Comparison of ENCODE assay signal across 23 mouse cellular contexts in the genomic region with DNA sequence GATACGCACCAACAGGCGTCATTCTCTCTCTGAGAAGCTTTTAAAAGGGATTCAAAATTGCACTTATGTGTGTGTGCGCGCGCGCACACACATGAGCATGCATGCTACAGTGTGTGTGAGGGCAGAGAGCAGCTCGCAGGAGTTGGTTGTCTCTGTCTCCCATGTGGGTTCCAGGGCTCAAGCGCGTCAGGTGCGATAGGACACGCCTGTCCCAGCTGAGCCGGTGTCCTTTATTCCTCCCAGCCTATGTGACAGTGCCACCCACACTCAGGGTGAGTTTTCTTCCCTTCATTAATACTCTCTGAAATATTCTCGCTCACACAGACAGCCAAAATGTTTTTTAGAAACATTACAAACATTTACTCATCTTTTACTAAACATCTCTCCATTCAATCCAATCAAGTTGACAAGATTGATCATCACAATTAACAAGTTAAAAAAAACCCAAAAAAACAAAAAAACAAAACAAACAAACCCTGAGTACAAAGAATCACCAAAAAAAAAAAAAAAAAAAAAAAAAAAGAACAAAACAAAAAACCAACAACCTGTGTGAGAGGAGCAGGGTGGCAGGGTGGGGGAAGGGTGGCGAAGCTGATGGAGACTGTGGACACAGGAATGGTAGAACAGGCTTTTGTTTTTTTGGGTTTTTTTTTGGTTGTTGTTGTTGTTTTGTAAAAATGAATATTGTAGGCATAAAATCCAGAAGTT. TPM values are rescaled to one million over a fixed set of nuclear protein-coding genes. Genes with fewer than 3 reads are reported as not detected.
A peak's percentile ranks its signal among the peaks of the same experiment; 100 is the strongest.
DNase-seq lines count a peak whose midpoint lies in the region; ATAC-seq lines count a peak whose summit lies in the region.
"Had no signal": no experiment of that assay in that cellular context is flagged by ENCODE, and none has a peak within 500 bp of the region (broad histone marks: within the 10 kb centered on the region; RNA-seq: fewer than 3 reads in every experiment).

No protein-coding gene starts in this region.

- no peaks in the 10 kb centered on the region for H3K27me3 ChIP-seq in liver, embryonic 11.5 days (replicated peaks; ENCODE audit: control insufficient read depth, insufficient read depth, low read length)
- H3K27me3 ChIP-seq in liver, embryonic 15.5 days = no peaks in the 10 kb centered on the region
- H3K27me3 ChIP-seq in midbrain, embryonic 14.5 days (ENCODE audit: control insufficient read depth, insufficient read depth, low read length) = no peaks in the 10 kb centered on the region
- H3K27me3 ChIP-seq in midbrain, embryonic 15.5 days (replicated peaks) = no peaks in the 10 kb centered on the region
- H3K27me3 ChIP-seq: CH12.LX; embryonic facial prominence, embryonic 12.5 days; forebrain, embryonic 12.5 days; heart, embryonic 13.5 days; hindbrain, embryonic 15.5 days had no signal

- no peaks in the 10 kb centered on the region for H3K36me3 ChIP-seq in liver, embryonic 11.5 days (ENCODE audit: control insufficient read depth, insufficient read depth, low read length)
- H3K36me3 ChIP-seq in liver, embryonic 15.5 days (replicated peaks) = no peaks in the 10 kb centered on the region
- H3K36me3 ChIP-seq in midbrain, embryonic 14.5 days (ENCODE audit: control insufficient read depth, insufficient read depth, low read length) = no peaks in the 10 kb centered on the region
- no peaks in the 10 kb centered on the region for H3K36me3 ChIP-seq in midbrain, embryonic 15.5 days (replicated peaks)
- H3K36me3 ChIP-seq: embryonic facial prominence, embryonic 12.5 days; forebrain, embryonic 12.5 days; heart, embryonic 13.5 days; hindbrain, embryonic 15.5 days had no signal

- 89% methylated on average over 14 of the region's 14 CpGs for WGBS in liver, embryonic 11.5 days
- 81% methylated on average over 14 of the region's 14 CpGs for WGBS in liver, embryonic 15.5 days (ENCODE audit: insufficient replicate concordance)
- WGBS in midbrain, embryonic 14.5 days = 88% methylated on average over 14 of the region's 14 CpGs
- WGBS in midbrain, embryonic 15.5 days = 93% methylated on average over 14 of the region's 14 CpGs

- no peak overlapping the region for H3K4me3 ChIP-seq in liver, embryonic 11.5 days (ENCODE audit: low read depth, low read length)
- H3K4me3 ChIP-seq in liver, embryonic 15.5 days (replicated peaks) = no peak overlapping the region
- H3K4me3 ChIP-seq in midbrain, embryonic 14.5 days (replicated peaks; ENCODE audit: low read depth, low read length) = no peak overlapping the region
- H3K4me3 ChIP-seq in midbrain, embryonic 15.5 days = no peak overlapping the region
- H3K4me3 ChIP-seq: embryonic facial prominence, embryonic 12.5 days; forebrain, embryonic 12.5 days; heart, embryonic 13.5 days; hindbrain, embryonic 15.5 days had no signal

- peak; percentile 55; the same call in 1 of the 2 replicates for ATAC-seq in liver, embryonic 11.5 days (replicated peaks; ENCODE audit: low FRiP score)
- ATAC-seq in liver, embryonic 15.5 days (ENCODE audit: insufficient read depth) = peak; percentile 75
- no peak for ATAC-seq in midbrain, embryonic 14.5 days (ENCODE audit: low FRiP score, low TSS enrichment)
- ATAC-seq in midbrain, embryonic 15.5 days (replicated peaks) = no peak
- ATAC-seq: forebrain, embryonic 16.5 days had no signal

- DNase-seq in thymus, postnatal 4 days = peak; percentile 51
- no peak for DNase-seq in thymus, postnatal 25 days
- DNase-seq in liver, embryonic 11.5 days (ENCODE audit: low spot score) = no peak
- DNase-seq in midbrain, embryonic 14.5 days = no peak
- DNase-seq in cerebellum, adult 9-11 months = no peak
- DNase-seq: adrenal gland, adult 8-10 months; adrenal gland, postnatal 36 days; cerebellum, adult 2 months; cerebellum, postnatal 25 days; gastrocnemius, postnatal 36 days; heart, adult 11 months; heart, postnatal 36 days had no signal

- H3K9ac ChIP-seq in liver, embryonic 11.5 days (ENCODE audit: low read depth, low read length) = no peak overlapping the region
- no peak overlapping the region for H3K9ac ChIP-seq in liver, embryonic 15.5 days
- H3K9ac ChIP-seq in midbrain, embryonic 14.5 days (replicated peaks; ENCODE audit: low read length) = no peak overlapping the region
- no peak overlapping the region for H3K9ac ChIP-seq in midbrain, embryonic 15.5 days
- H3K9ac ChIP-seq: embryonic facial prominence, embryonic 12.5 days; forebrain, embryonic 12.5 days; heart, embryonic 13.5 days; hindbrain, embryonic 15.5 days had no signal

- peaks cover 5% of the 10 kb centered on the region for H3K4me1 ChIP-seq in liver, embryonic 11.5 days (replicated peaks; ENCODE audit: control insufficient read depth, insufficient read depth, low read length)
- peaks cover 26% of the 10 kb centered on the region for H3K4me1 ChIP-seq in liver, embryonic 15.5 days (replicated peaks)
- no peaks in the 10 kb centered on the region for H3K4me1 ChIP-seq in midbrain, embryonic 14.5 days (ENCODE audit: control insufficient read depth, insufficient read depth, low read length)
- H3K4me1 ChIP-seq in midbrain, embryonic 15.5 days = no peaks in the 10 kb centered on the region
- H3K4me1 ChIP-seq: embryonic facial prominence, embryonic 12.5 days; forebrain, embryonic 12.5 days; heart, embryonic 13.5 days; hindbrain, embryonic 15.5 days had no signal

- H3K4me2 ChIP-seq in liver, embryonic 11.5 days = no peak overlapping the region
- peak overlapping the region; percentile 35; the same call in 1 of the 2 replicates for H3K4me2 ChIP-seq in liver, embryonic 15.5 days
- no peak overlapping the region for H3K4me2 ChIP-seq in midbrain, embryonic 14.5 days (ENCODE audit: low read length)
- H3K4me2 ChIP-seq in midbrain, embryonic 15.5 days = no peak overlapping the region
- H3K4me2 ChIP-seq: embryonic facial prominence, embryonic 12.5 days; forebrain, embryonic 12.5 days; heart, embryonic 13.5 days; hindbrain, embryonic 15.5 days had no signal

- no peak overlapping the region; the same call in 1 of the 2 replicates for H3K27ac ChIP-seq in liver, embryonic 11.5 days (ENCODE audit: low read depth, low read length)
- peak overlapping the region; percentile 54 for H3K27ac ChIP-seq in liver, embryonic 15.5 days (replicated peaks)
- H3K27ac ChIP-seq in midbrain, embryonic 14.5 days (replicated peaks; ENCODE audit: low read depth, low read length) = no peak overlapping the region
- H3K27ac ChIP-seq in midbrain, embryonic 15.5 days = no peak overlapping the region
- H3K27ac ChIP-seq: embryonic facial prominence, embryonic 12.5 days; forebrain, embryonic 12.5 days; heart, embryonic 13.5 days; hindbrain, embryonic 15.5 days had no signal

- H3K9me3 ChIP-seq in liver, embryonic 11.5 days (ENCODE audit: control insufficient read depth, low read length) = no peaks in the 10 kb centered on the region
- no peaks in the 10 kb centered on the region for H3K9me3 ChIP-seq in liver, embryonic 15.5 days (replicated peaks)
- no peaks in the 10 kb centered on the region for H3K9me3 ChIP-seq in midbrain, embryonic 14.5 days (ENCODE audit: control insufficient read depth, low read length)
- no peaks in the 10 kb centered on the region for H3K9me3 ChIP-seq in midbrain, embryonic 15.5 days
- H3K9me3 ChIP-seq: embryonic facial prominence, embryonic 12.5 days; forebrain, embryonic 12.5 days; heart, embryonic 13.5 days; hindbrain, embryonic 15.5 days had no signal

RNA-seq across cellular contexts. Expression of a gene that starts 10.9 kb away (rescaled TPM):
- polyA plus RNA-seq in liver, embryonic 11.5 days (2014; fragmentation: Nextera tagmentation; extraction: Ambion mirVana) = 0.45 and 0.70 TPM in 2 replicates
- 0.28 and 0.50 TPM in 2 replicates for polyA plus RNA-seq in liver, embryonic 15.5 days (2015; fragmentation: Nextera tagmentation; extraction: Ambion mirVana)
- polyA plus RNA-seq in midbrain, embryonic 14.5 days (2014; fragmentation: Nextera tagmentation; extraction: Ambion mirVana) = not detected in 2 replicates
- not detected in 2 replicates for polyA plus RNA-seq in midbrain, embryonic 15.5 days (2015; fragmentation: Nextera tagmentation; extraction: Ambion mirVana)
- polyA plus RNA-seq: forebrain, embryonic 16.5 days; hindbrain, embryonic 11.5 days had no signal

RNA-seq across cellular contexts. Expression of a gene that starts 38.6 kb away (rescaled TPM):
- polyA plus RNA-seq in liver, embryonic 11.5 days (2014; fragmentation: Nextera tagmentation; extraction: Ambion mirVana) = 0.19 and 1.9 TPM in 2 replicates
- polyA plus RNA-seq in liver, embryonic 15.5 days (2015; fragmentation: Nextera tagmentation; extraction: Ambion mirVana) = 2.9 and 3.6 TPM in 2 replicates
- 1.3 TPM in 1 of 2 replicates, not detected in the other for polyA plus RNA-seq in midbrain, embryonic 14.5 days (2014; fragmentation: Nextera tagmentation; extraction: Ambion mirVana)
- polyA plus RNA-seq in midbrain, embryonic 15.5 days (2015; fragmentation: Nextera tagmentation; extraction: Ambion mirVana) = 0.63 and 1.2 TPM in 2 replicates
- polyA plus RNA-seq: cerebellum, adult 2 months; cortical plate, adult 2 months; forebrain, embryonic 16.5 days; frontal cortex, adult 2 months; heart, embryonic 13.5 days; hindbrain, embryonic 15.5 days had no signal

RNA-seq across cellular contexts. Expression of a gene that starts 38.8 kb away (rescaled TPM):
- polyA plus RNA-seq in liver, embryonic 11.5 days (2014; fragmentation: Nextera tagmentation; extraction: Ambion mirVana) = 11.4 and 13.3 TPM in 2 replicates
- 11.6 and 13.2 TPM in 2 replicates for polyA plus RNA-seq in liver, embryonic 15.5 days (2015; fragmentation: Nextera tagmentation; extraction: Ambion mirVana)
- 11.7 and 11.9 TPM in 2 replicates for polyA plus RNA-seq in midbrain, embryonic 14.5 days (2014; fragmentation: Nextera tagmentation; extraction: Ambion mirVana)
- 13.8 and 16.2 TPM in 2 replicates for polyA plus RNA-seq in midbrain, embryonic 15.5 days (2015; fragmentation: Nextera tagmentation; extraction: Ambion mirVana)

RNA-seq across cellular contexts. Expression of a gene that starts 39.0 kb away (rescaled TPM):
- polyA plus RNA-seq in liver, embryonic 11.5 days (2014; fragmentation: Nextera tagmentation; extraction: Ambion mirVana) = 8.1 and 10.5 TPM in 2 replicates
- 11.4 and 12.7 TPM in 2 replicates for polyA plus RNA-seq in liver, embryonic 15.5 days (2015; fragmentation: Nextera tagmentation; extraction: Ambion mirVana)
- 5.6 and 8.0 TPM in 2 replicates for polyA plus RNA-seq in midbrain, embryonic 14.5 days (2014; fragmentation: Nextera tagmentation; extraction: Ambion mirVana)
- polyA plus RNA-seq in midbrain, embryonic 15.5 days (2015; fragmentation: Nextera tagmentation; extraction: Ambion mirVana) = 6.2 and 8.4 TPM in 2 replicates

Comparison
In these comparisons a context has a peak if more than half of its experiments do, and no peak if none do; other contexts are left out.
1. ATAC-seq: peak in liver, embryonic 11.5 days (single experiment) and liver, embryonic 15.5 days (single experiment); none in midbrain, embryonic 14.5 days (single experiment) and midbrain, embryonic 15.5 days (single experiment).